Mouse (Mus musculus) kidney, embryonic 14.5 days (tissue): ENCODE results near the gene Ccdc130. TPM values are rescaled to one million over a fixed set of nuclear protein-coding genes. Genes with fewer than 3 reads are reported as not detected.
A peak's percentile ranks its signal among the peaks of the same experiment; 100 is the strongest.

ENCODE experiments used
- ATAC-seq: fragments of 200-750 bp; cut with Nextera tagmentation; 2 replicates; pipeline ENCODE4 v1.8.0; 2017; ENCODE audit warnings: moderate number of reproducible peaks, mild to moderate bottlenecking, moderate TSS enrichment, moderate library complexity; ENCODE audit not compliant: low FRiP score, low TSS enrichment
- H3K27ac ChIP-seq: fragments of 300-500 bp; sonication (generic); 2 replicates; pipeline ENCODE4 v1.5.1; 2014; ENCODE audit warnings: low read depth, mild to moderate bottlenecking, low read length, moderate library complexity, mixed read lengths
- H3K27me3 ChIP-seq: fragments of 300-500 bp; sonication (generic); 2 replicates; pipeline ENCODE4 v1.6.1; 2014; ENCODE audit warnings: mild to moderate bottlenecking, low read length; ENCODE audit not compliant: control insufficient read depth, insufficient read depth
- H3K36me3 ChIP-seq: fragments of 300-500 bp; sonication (generic); 2 replicates; pipeline ENCODE4 v1.6.1; 2014; ENCODE audit warnings: low read length, mixed read lengths; ENCODE audit not compliant: control insufficient read depth, insufficient read depth
- H3K4me1 ChIP-seq: fragments of 300-500 bp; sonication (generic); 2 replicates; pipeline ENCODE4 v1.6.1; 2014; ENCODE audit warnings: low read length, mixed read lengths; ENCODE audit not compliant: control insufficient read depth, insufficient read depth
- H3K4me2 ChIP-seq: fragments of 300-500 bp; sonication (generic); replicated peaks from 2 replicates; pipeline ENCODE4 v1.6.1; 2014; ENCODE audit warnings: low read depth, mild to moderate bottlenecking, low read length
- H3K4me3 ChIP-seq: fragments of 300-500 bp; sonication (generic); 2 replicates; pipeline ENCODE4 v1.5.1; 2014; ENCODE audit warnings: mild to moderate bottlenecking, low read length
- H3K9ac ChIP-seq: fragments of 300-500 bp; sonication (generic); 2 replicates; pipeline ENCODE4 v1.6.1; 2014; ENCODE audit warnings: low read depth, mild to moderate bottlenecking, low read length, moderate library complexity
- H3K9me3 ChIP-seq: fragments of 300-500 bp; sonication (generic); 2 replicates; pipeline ENCODE4 v1.6.1; 2016; ENCODE audit warnings: low read length; ENCODE audit not compliant: control insufficient read depth
- WGBS: fragments of 180-500 bp; shearing (Covaris S2); extraction: QIAGEN DNeasy Blood & Tissue Kit; methylation state at CpG from one replicate; pipeline ENCODE4 v1.1.7; 2014; 5-methylcytosine and 5-hydroxymethylcytosine counted together
- polyA plus RNA-seq: library from polyadenylated mRNA; unstranded; fragments of >200 nt; fragmentation: Nextera tagmentation; extraction: Ambion mirVana; gene quantifications from 2 replicates; pipeline ENCODE4 v1.2.1, GENCODE M21; 2014

The Ccdc130 gene
- polyA plus RNA-seq, 1 experiment from 2014 or later: 15.4 TPM

- no peaks in the 10 kb centered on the region for H3K9me3 ChIP-seq
- H3K36me3 ChIP-seq: no peaks in the 10 kb centered on the region
- peak overlapping the region; percentile 15; the same call in 1 of the 2 replicates for H3K4me3 ChIP-seq
- H3K4me2 ChIP-seq: peak overlapping the region; percentile 34
- no peaks in the 10 kb centered on the region for H3K27me3 ChIP-seq
- H3K27ac ChIP-seq: peak overlapping the region; percentile 80
- peaks cover 7% of the 10 kb centered on the region for H3K4me1 ChIP-seq
- ATAC-seq: no peak; the same call in 1 of the 2 replicates
- no peak overlapping the region for H3K9ac ChIP-seq
- WGBS: 7% methylated on average over 9 of the region's 9 CpGs
Observed at GRCm38 (mm10) chr8:84284608-84285063, 14.5 kb upstream of the Ccdc130 start.

- H3K4me3 ChIP-seq: no peak overlapping the region
- no peak for ATAC-seq
- 71% methylated on average over 10 of the region's 10 CpGs for WGBS
- H3K9me3 ChIP-seq: no peaks in the 10 kb centered on the region
- no peaks in the 10 kb centered on the region for H3K27me3 ChIP-seq
- H3K36me3 ChIP-seq: no peaks in the 10 kb centered on the region
- H3K4me1 ChIP-seq: peaks cover 7% of the 10 kb centered on the region
- no peak overlapping the region for H3K27ac ChIP-seq
- H3K9ac ChIP-seq: no peak overlapping the region
- H3K4me2 ChIP-seq: no peak overlapping the region
Observed at GRCm38 (mm10) chr8:84280777-84281176, 10.6 kb upstream of the Ccdc130 start.

GRCm38 (mm10) chr8:84276447-84276846 is 6.3 kb upstream of the Ccdc130 start:
- Histone ChIP-seq H3K4me1 (no peaks in the 10 kb centered on the region), H3K27me3 (no peaks in the 10 kb centered on the region), H3K4me2 (no peak overlapping the region), H3K4me3 (no peak overlapping the region), H3K36me3 (no peaks in the 10 kb centered on the region), H3K27ac (no peak overlapping the region), H3K9me3 (no peaks in the 10 kb centered on the region), H3K9ac (no peak overlapping the region)
- WGBS: 65% methylated on average over 1 of the region's 1 CpGs
- ATAC-seq: no peak

GRCm38 (mm10) chr8:84273968-84274367 is 3.8 kb upstream of the Ccdc130 start:
- no peaks in the 10 kb centered on the region for H3K9me3 ChIP-seq
- H3K4me1 ChIP-seq: peaks cover 4% of the 10 kb centered on the region; the same call in 1 of the 2 replicates
- no peaks in the 10 kb centered on the region for H3K27me3 ChIP-seq
- H3K27ac ChIP-seq: no peak overlapping the region
- 77% methylated on average over 3 of the region's 3 CpGs for WGBS
- no peak for ATAC-seq
- no peak overlapping the region; the same call in 1 of the 2 replicates for H3K9ac ChIP-seq
- no peaks in the 10 kb centered on the region for H3K36me3 ChIP-seq
- no peak overlapping the region for H3K4me2 ChIP-seq
- H3K4me3 ChIP-seq: no peak overlapping the region

GRCm38 (mm10) chr8:84272302-84272701 is 2.1 kb upstream of the Ccdc130 start:
- ATAC-seq: no peak
- 85% methylated on average over 4 of the region's 4 CpGs for WGBS
- Histone ChIP-seq H3K4me3 (no peak overlapping the region), H3K9ac (no peak overlapping the region), H3K36me3 (no peaks in the 10 kb centered on the region), H3K27me3 (no peaks in the 10 kb centered on the region), H3K4me2 (no peak overlapping the region), H3K9me3 (no peaks in the 10 kb centered on the region), H3K4me1 (peaks cover 4% of the 10 kb centered on the region; the same call in 1 of the 2 replicates), H3K27ac (no peak overlapping the region)

GRCm38 (mm10) chr8:84261098-84261497 is 9.1 kb downstream of the Ccdc130 start:
- H3K9me3 ChIP-seq: no peaks in the 10 kb centered on the region
- no peak overlapping the region for H3K4me2 ChIP-seq
- 92% methylated on average over 4 of the region's 4 CpGs for WGBS
- H3K4me1 ChIP-seq: peaks cover 11% of the 10 kb centered on the region; the same call in 1 of the 2 replicates
- no peak for ATAC-seq
- H3K4me3 ChIP-seq: no peak overlapping the region
- H3K27ac ChIP-seq: no peak overlapping the region
- no peaks in the 10 kb centered on the region for H3K27me3 ChIP-seq
- H3K9ac ChIP-seq: no peak overlapping the region
- H3K36me3 ChIP-seq: peaks cover 72% of the 10 kb centered on the region

GRCm38 (mm10) chr8:84256822-84257610 is 13.2 kb downstream of the Ccdc130 start, which contains the start of gene Mri1:
Gene Mri1, minus strand, starts transcription at chr8:84257326.
- WGBS: under 1% methylated on average over 64 of the region's 64 CpGs
- H3K36me3 ChIP-seq: peaks cover 64% of the 10 kb centered on the region
- no peaks in the 10 kb centered on the region for H3K27me3 ChIP-seq
- H3K27ac ChIP-seq: peak within 1 kb of the TSS; percentile 93
- peak; percentile 86 for ATAC-seq
- H3K4me3 ChIP-seq: peak within 1 kb of the TSS; percentile 68
- peaks cover 13% of the 10 kb centered on the region; the same call in 1 of the 2 replicates for H3K4me1 ChIP-seq
- peak within 1 kb of the TSS; percentile 95 for H3K4me2 ChIP-seq
- no peaks in the 10 kb centered on the region for H3K9me3 ChIP-seq
- H3K9ac ChIP-seq: peak within 1 kb of the TSS; percentile 82

- H3K36me3 ChIP-seq: peaks cover 63% of the 10 kb centered on the region
- 14% methylated on average over 6 of the region's 6 CpGs for WGBS
- ATAC-seq: no peak; the same call in 1 of the 2 replicates
- H3K4me1 ChIP-seq: peaks cover 13% of the 10 kb centered on the region; the same call in 1 of the 2 replicates
- no peaks in the 10 kb centered on the region for H3K9me3 ChIP-seq
- H3K9ac ChIP-seq: peak overlapping the region; percentile 82
- H3K27ac ChIP-seq: peak overlapping the region; percentile 93
- H3K4me2 ChIP-seq: peak overlapping the region; percentile 95
- no peaks in the 10 kb centered on the region for H3K27me3 ChIP-seq
- H3K4me3 ChIP-seq: peak overlapping the region; percentile 68
Observed at GRCm38 (mm10) chr8:84256458-84256821, 13.7 kb downstream of the Ccdc130 start.

- H3K27me3 ChIP-seq: no peaks in the 10 kb centered on the region
- peaks cover 66% of the 10 kb centered on the region for H3K36me3 ChIP-seq
- H3K4me3 ChIP-seq: peak overlapping the region; percentile 68
- peak overlapping the region; percentile 95 for H3K4me2 ChIP-seq
- H3K27ac ChIP-seq: no peak overlapping the region
- no peaks in the 10 kb centered on the region for H3K9me3 ChIP-seq
- H3K4me1 ChIP-seq: peaks cover 13% of the 10 kb centered on the region; the same call in 1 of the 2 replicates
- no peak for ATAC-seq
- 88% methylated on average over 3 of the region's 3 CpGs for WGBS
- H3K9ac ChIP-seq: peak overlapping the region; percentile 82; the same call in 1 of the 2 replicates
Observed at GRCm38 (mm10) chr8:84255858-84256257, 14.3 kb downstream of the Ccdc130 start.
